Mouse (Mus musculus) embryonic fibroblast, embryonic 13.5 days (primary cell): Measurements from ENCODE around the gene Rnf181. TPM values are rescaled to one million over a fixed set of nuclear protein-coding genes. Genes with fewer than 3 reads are reported as not detected.

Experiments
- H3K27ac ChIP-seq: 2 replicates; pipeline ENCODE4 v1.5.1; 2012; ENCODE audit warnings: low read length, control low read depth, inconsistent platforms; ENCODE audit not compliant: insufficient read depth
- H3K4me1 ChIP-seq: 2 replicates; pipeline ENCODE4 v1.6.1; 2011; ENCODE audit warnings: low read length; ENCODE audit not compliant: control insufficient read depth, insufficient read depth
- H3K4me3 ChIP-seq: 2 replicates; pipeline ENCODE4 v1.5.1; 2011; ENCODE audit warnings: mild to moderate bottlenecking, control low read depth, low read length; ENCODE audit not compliant: insufficient read depth
- CTCF ChIP-seq: IDR thresholded peaks from 2 replicates; pipeline ENCODE4 v1.5.1; 2011; ENCODE audit warnings: mild to moderate bottlenecking, control low read depth, low read length, moderate library complexity, borderline replicate concordance; ENCODE audit not compliant: insufficient read depth
- POLR2A ChIP-seq: IDR thresholded peaks from 2 replicates; pipeline ENCODE4 v1.6.1; 2011; ENCODE audit warnings: low read depth, mild to moderate bottlenecking, control low read depth, low read length, moderate library complexity
- polyA plus RNA-seq: library from polyadenylated mRNA; stranded (reverse); fragments of >200 nt; gene quantifications from 2 replicates; pipeline ENCODE4 v1.2.4, GENCODE M21; 2011; ENCODE audit warnings: low read depth; ENCODE audit not compliant: missing spikeins, insufficient read length

Rnf181 gene
- polyA plus RNA-seq, 1 experiment: 80.0 TPM

GRCm38 (mm10) chr6:72386561-72386960 is 19.8 kb upstream of the Rnf181 start:
- Histone ChIP-seq H3K27ac (no peak overlapping the region), H3K4me3 (no peak overlapping the region), H3K4me1 (no peaks in the 10 kb centered on the region)
- no peak for TF ChIP-seq CTCF
- TF ChIP-seq POLR2A: no peak

- Histone ChIP-seq H3K27ac (no peak overlapping the region), H3K4me3 (no peak overlapping the region), H3K4me1 (no peaks in the 10 kb centered on the region)
- no peak for TF ChIP-seq POLR2A
- no peak for TF ChIP-seq CTCF
Observed at GRCm38 (mm10) chr6:72385258-72385657, 18.5 kb upstream of the Rnf181 start.

- Histone ChIP-seq H3K27ac (no peak overlapping the region), H3K4me1 (no peaks in the 10 kb centered on the region), H3K4me3 (no peak overlapping the region)
- TF ChIP-seq POLR2A (no peak), CTCF (no peak)
Observed at GRCm38 (mm10) chr6:72383952-72384351, 17.2 kb upstream of the Rnf181 start.

- Histone ChIP-seq H3K4me3 (no peak overlapping the region), H3K27ac (no peak overlapping the region), H3K4me1 (no peaks in the 10 kb centered on the region)
- TF ChIP-seq POLR2A (no peak), CTCF (no peak)
Observed at GRCm38 (mm10) chr6:72383142-72383820, 16.5 kb upstream of the Rnf181 start.

GRCm38 (mm10) chr6:72382494-72382893 is 15.7 kb upstream of the Rnf181 start:
- no peak overlapping the region for H3K27ac ChIP-seq
- no peaks in the 10 kb centered on the region for H3K4me1 ChIP-seq
- no peak overlapping the region for H3K4me3 ChIP-seq
- TF ChIP-seq POLR2A: no peak
- TF ChIP-seq CTCF: no peak

GRCm38 (mm10) chr6:72380131-72380770 is 13.5 kb upstream of the Rnf181 start, which contains the start of gene Vamp5:
Gene Vamp5, minus strand, starts transcription at chr6:72380468.
- peak; percentile 53 for TF ChIP-seq POLR2A
- no peak for TF ChIP-seq CTCF

GRCm38 (mm10) chr6:72379377-72380130 is 12.8 kb upstream of the Rnf181 start:
- H3K27ac ChIP-seq: peak overlapping the region; percentile 38

More at GRCm38 (mm10) chr6:72380131-72380770, 13.5 kb upstream of the Rnf181 start, which contains the start of gene Vamp5:
- Histone ChIP-seq H3K27ac (peak within 1 kb of the TSS; percentile 38), H3K4me1 (no peaks in the 10 kb centered on the region), H3K4me3 (peak within 1 kb of the TSS; percentile 40)

GRCm38 (mm10) chr6:72378510-72379234 is 11.9 kb upstream of the Rnf181 start:
- no peak overlapping the region for H3K27ac ChIP-seq
- no peak overlapping the region for H3K4me3 ChIP-seq
- TF ChIP-seq CTCF (no peak), POLR2A (no peak)
- no peaks in the 10 kb centered on the region for H3K4me1 ChIP-seq

More at GRCm38 (mm10) chr6:72379377-72380130, 12.8 kb upstream of the Rnf181 start:
- Histone ChIP-seq H3K4me3 (peak overlapping the region; percentile 40), H3K4me1 (no peaks in the 10 kb centered on the region)
- TF ChIP-seq POLR2A (no peak), CTCF (no peak)
